Mouse (Mus musculus) midbrain, postnatal 0 days (tissue): Measurements from ENCODE around the gene Gm10663. TPM values are rescaled to one million over a fixed set of nuclear protein-coding genes. Genes with fewer than 3 reads are reported as not detected.
A peak's percentile ranks its signal among the peaks of the same experiment; 100 is the strongest.

Experiments
- ATAC-seq: fragments of 200-750 bp; cut with Nextera tagmentation; 2 replicates; pipeline ENCODE4 v1.8.0; 2017; ENCODE audit warnings: moderate number of reproducible peaks, mild to moderate bottlenecking, moderate TSS enrichment, moderate library complexity; ENCODE audit not compliant: low FRiP score
- DNase-seq: peaks from one replicate; pipeline ENCODE4 v3.0.0-alpha.2; 2015; ENCODE audit warnings: low spot score
- H3K27ac ChIP-seq: fragments of 300-500 bp; sonication (generic); 2 replicates; pipeline ENCODE4 v1.5.1; 2014; ENCODE audit warnings: low read depth, mild to moderate bottlenecking, low read length, mixed read lengths
- H3K27me3 ChIP-seq: fragments of 300-500 bp; sonication (generic); 2 replicates; pipeline ENCODE4 v1.6.1; 2014; ENCODE audit warnings: low read length, control low read depth, mixed read lengths; ENCODE audit not compliant: insufficient read depth
- H3K36me3 ChIP-seq: fragments of 300-500 bp; sonication (generic); 2 replicates; pipeline ENCODE4 v1.6.1; 2014; ENCODE audit warnings: low read length, control low read depth, mixed read lengths; ENCODE audit not compliant: insufficient read depth
- H3K4me1 ChIP-seq: fragments of 300-500 bp; sonication (generic); 2 replicates; pipeline ENCODE4 v1.6.1; 2014; ENCODE audit warnings: mild to moderate bottlenecking, control low read depth, antibody characterized with exemption, low read length, mixed read lengths; ENCODE audit not compliant: insufficient read depth
- H3K4me2 ChIP-seq: fragments of 300-500 bp; sonication (generic); 2 replicates; pipeline ENCODE4 v1.6.1; 2014; ENCODE audit warnings: low read depth, mild to moderate bottlenecking, low read length, mixed read lengths; ENCODE audit not compliant: poor library complexity, severe bottlenecking
- H3K4me3 ChIP-seq: fragments of 300-500 bp; sonication (generic); 2 replicates; pipeline ENCODE4 v1.5.1; 2014; ENCODE audit warnings: low read depth, mild to moderate bottlenecking, low read length, moderate library complexity
- H3K9ac ChIP-seq: fragments of 300-500 bp; sonication (generic); replicated peaks from 2 replicates; pipeline ENCODE4 v1.6.1; 2014; ENCODE audit warnings: mild to moderate bottlenecking, low read length, moderate library complexity, mixed read lengths; ENCODE audit not compliant: poor library complexity, severe bottlenecking
- H3K9me3 ChIP-seq: fragments of 300-500 bp; sonication (generic); 2 replicates; pipeline ENCODE4 v1.6.1; 2016; ENCODE audit warnings: low read length, control low read depth
- CTCF ChIP-seq: IDR thresholded peaks from 2 replicates; pipeline ENCODE4 v1.5.1; 2016; ENCODE audit warnings: antibody characterized with exemption, mild to moderate bottlenecking
- WGBS: fragments of 180-500 bp; shearing (Covaris S2); extraction: QIAGEN DNeasy Blood & Tissue Kit; methylation state at CpG from one replicate; pipeline ENCODE4 v1.1.7; 2014; 5-methylcytosine and 5-hydroxymethylcytosine counted together
- polyA plus RNA-seq: library from polyadenylated mRNA; unstranded; fragments of >200 nt; fragmentation: Nextera tagmentation; extraction: Ambion mirVana; gene quantifications from 2 replicates; pipeline ENCODE4 v1.2.1, GENCODE M21; 2015
- total RNA-seq: library from RNA; depleted of rRNA; stranded (reverse); fragments of >200 nt; gene quantifications from 2 replicates; pipeline ENCODE4 v1.2.3, GENCODE M21; 2014

Gene Gm10663
- total and polyA plus RNA-seq, 2 experiments from 2014 or later: not detected

DNA sequence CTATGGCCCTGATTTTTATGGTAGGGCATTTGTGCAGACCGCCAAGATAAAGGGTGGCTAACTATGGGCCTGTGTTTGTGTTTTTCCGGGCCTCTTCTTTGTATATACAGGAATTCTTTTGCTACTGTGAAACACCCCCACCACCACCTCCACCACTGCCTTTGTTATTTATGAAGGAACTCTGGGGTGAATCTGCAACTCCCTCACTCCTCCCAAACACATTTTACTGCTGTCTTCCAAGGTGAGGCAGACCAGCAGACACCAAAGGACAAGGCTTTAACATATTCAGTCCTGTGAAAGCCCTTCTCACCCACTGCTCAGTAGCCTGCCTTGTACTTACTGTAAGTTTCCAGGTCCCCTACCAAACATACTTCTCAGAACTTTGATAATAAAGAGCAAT lies 40.7 kb upstream of the Gm10663 start:
- no peak overlapping the region for H3K27ac ChIP-seq
- no peak overlapping the region for H3K4me3 ChIP-seq
- ATAC-seq: no peak
- no peaks in the 10 kb centered on the region for H3K36me3 ChIP-seq
- no peaks in the 10 kb centered on the region for H3K9me3 ChIP-seq
- WGBS: 54% methylated on average over 2 of the region's 2 CpGs
- no peaks in the 10 kb centered on the region for H3K27me3 ChIP-seq
- TF ChIP-seq CTCF: no peak
- H3K4me1 ChIP-seq: no peaks in the 10 kb centered on the region
- no peak for DNase-seq
- H3K4me2 ChIP-seq: no peak overlapping the region
- H3K9ac ChIP-seq: no peak overlapping the region

DNA sequence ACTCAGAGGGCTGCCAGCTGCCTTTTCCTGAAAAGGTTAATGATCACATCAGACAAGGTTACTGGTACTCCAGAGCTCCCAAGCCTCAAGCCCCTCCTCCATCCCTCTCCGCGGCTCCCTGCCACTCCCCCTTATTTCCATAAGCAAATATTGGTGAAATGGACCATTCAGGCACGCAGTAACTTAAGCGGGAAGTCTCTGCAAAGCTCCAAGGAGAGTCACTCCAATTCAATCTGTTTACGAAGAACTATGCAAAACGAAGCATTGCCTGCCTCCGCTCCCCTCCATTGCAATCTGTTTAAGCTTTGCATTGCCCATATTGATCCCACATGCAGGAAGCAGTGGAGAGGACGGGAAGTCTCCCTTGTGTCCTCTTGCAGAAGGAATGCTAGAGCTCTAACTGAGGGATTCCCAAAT lies 37.7 kb upstream of the Gm10663 start, which contains the start of gene Apela:
Apela (minus strand) TSS at position 220 of the 417 bp plus-strand sequence.
- Histone ChIP-seq H3K27me3 (no peaks in the 10 kb centered on the region), H3K4me3 (peak within 1 kb of the TSS; percentile 30), H3K4me1 (no peaks in the 10 kb centered on the region), H3K27ac (no peak within 1 kb of the TSS), H3K36me3 (no peaks in the 10 kb centered on the region), H3K4me2 (peak within 1 kb of the TSS; percentile 48), H3K9me3 (no peaks in the 10 kb centered on the region), H3K9ac (no peak within 1 kb of the TSS)
- no peak for TF ChIP-seq CTCF
- 1% methylated on average over 8 of the region's 8 CpGs for WGBS
- ATAC-seq (no peak), DNase-seq (peak; percentile 29)

DNA sequence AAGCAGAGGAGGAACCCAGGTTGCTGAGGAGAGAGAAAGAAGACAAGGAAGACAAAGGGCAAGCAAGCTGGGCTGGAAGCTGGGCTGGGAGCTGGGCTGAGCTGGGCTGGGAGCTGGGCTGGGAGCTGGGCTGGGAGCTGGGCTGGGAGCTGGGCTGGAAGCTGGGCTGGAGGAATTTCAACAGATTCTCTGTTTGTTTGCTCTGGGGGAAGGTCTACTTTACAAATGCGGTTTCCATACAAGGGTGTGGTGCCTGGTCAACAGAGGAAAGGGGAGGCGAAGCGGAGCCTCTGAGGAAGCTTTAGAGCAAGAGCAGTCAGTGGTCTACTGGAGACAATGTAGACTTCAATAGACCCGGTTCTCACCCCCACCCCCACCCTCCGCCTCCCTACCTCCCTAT lies 28.3 kb upstream of the Gm10663 start:
- TF ChIP-seq CTCF: no peak
- Histone ChIP-seq H3K27me3 (no peaks in the 10 kb centered on the region), H3K9ac (no peak overlapping the region), H3K4me3 (no peak overlapping the region), H3K36me3 (no peaks in the 10 kb centered on the region), H3K9me3 (no peaks in the 10 kb centered on the region), H3K4me2 (no peak overlapping the region), H3K4me1 (no peaks in the 10 kb centered on the region), H3K27ac (no peak overlapping the region)
- DNase-seq: no peak
- ATAC-seq: no peak
- 44% methylated on average over 5 of the region's 5 CpGs for WGBS

DNA sequence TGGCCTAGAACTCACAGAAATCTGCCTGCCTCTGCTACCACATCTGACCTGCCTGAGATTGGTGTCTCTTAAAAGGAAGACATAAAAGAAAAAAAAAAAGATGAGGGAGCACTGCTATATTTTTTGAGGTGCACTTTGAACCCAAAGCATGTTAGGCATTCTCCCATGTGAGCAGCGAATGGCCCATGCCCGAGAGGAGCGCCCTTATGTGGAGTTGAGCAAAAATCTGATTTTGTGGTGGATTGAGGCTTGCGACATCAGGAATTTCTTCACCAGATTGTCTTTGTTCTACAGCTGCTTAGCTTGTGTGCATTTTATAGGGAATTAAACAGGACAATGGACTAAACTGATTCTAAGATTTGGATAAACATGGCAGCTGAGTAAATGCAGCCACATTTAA lies 27.6 kb upstream of the Gm10663 start:
- ATAC-seq: no peak
- H3K27me3 ChIP-seq: no peaks in the 10 kb centered on the region
- no peaks in the 10 kb centered on the region for H3K4me1 ChIP-seq
- H3K27ac ChIP-seq: no peak overlapping the region
- WGBS: 97% methylated on average over 4 of the region's 4 CpGs
- TF ChIP-seq CTCF: no peak
- no peaks in the 10 kb centered on the region for H3K36me3 ChIP-seq
- no peaks in the 10 kb centered on the region for H3K9me3 ChIP-seq
- no peak overlapping the region for H3K9ac ChIP-seq
- DNase-seq: no peak
- H3K4me2 ChIP-seq: no peak overlapping the region
- no peak overlapping the region for H3K4me3 ChIP-seq

DNA sequence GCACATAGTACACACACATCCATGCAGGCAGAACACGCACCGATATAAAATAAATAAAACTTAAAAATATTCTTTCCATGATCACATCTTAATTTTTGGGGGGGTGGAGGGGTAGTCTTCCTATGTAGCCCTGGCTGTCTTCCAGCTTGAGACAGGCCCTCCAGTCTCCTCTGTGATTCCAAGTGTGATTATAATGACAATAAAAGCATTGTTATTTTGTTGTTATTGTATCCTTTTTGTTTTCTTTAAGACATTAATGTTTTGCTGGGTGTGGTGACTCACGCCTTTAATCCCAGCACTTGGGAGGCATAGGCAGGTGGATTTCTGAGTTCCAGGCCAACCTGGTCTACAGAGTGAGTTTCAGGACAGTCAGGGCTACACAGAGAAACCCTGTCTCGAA lies 27.0 kb upstream of the Gm10663 start:
- H3K36me3 ChIP-seq: no peaks in the 10 kb centered on the region
- DNase-seq (no peak), ATAC-seq (no peak)
- no peak overlapping the region for H3K4me3 ChIP-seq
- WGBS: 86% methylated on average over 4 of the region's 4 CpGs
- TF ChIP-seq CTCF: no peak
- no peak overlapping the region for H3K4me2 ChIP-seq
- H3K9me3 ChIP-seq: no peaks in the 10 kb centered on the region
- H3K9ac ChIP-seq: no peak overlapping the region
- no peaks in the 10 kb centered on the region for H3K4me1 ChIP-seq
- no peaks in the 10 kb centered on the region for H3K27me3 ChIP-seq
- no peak overlapping the region for H3K27ac ChIP-seq

DNA sequence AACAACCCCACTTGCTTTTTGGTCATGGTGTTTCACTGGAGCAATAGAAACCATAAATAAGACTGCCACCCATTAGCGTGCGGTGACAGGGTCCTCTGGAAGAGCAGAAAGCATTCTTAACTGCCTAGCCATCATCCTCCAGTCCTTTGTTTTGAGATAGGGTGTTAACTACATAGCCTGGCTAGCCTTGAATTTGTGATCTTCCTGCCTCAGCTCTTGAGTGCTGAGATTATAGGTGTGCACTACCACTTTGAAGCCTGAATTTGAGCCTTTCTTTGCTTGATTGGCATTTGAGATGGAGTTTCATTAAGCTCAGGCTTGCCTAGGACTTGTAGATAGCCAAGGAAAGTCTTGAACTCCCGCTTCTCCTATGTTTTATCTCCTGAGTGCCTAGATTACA lies 21.3 kb upstream of the Gm10663 start:
- no peak overlapping the region for H3K27ac ChIP-seq
- no peak for TF ChIP-seq CTCF
- H3K4me2 ChIP-seq: no peak overlapping the region
- H3K4me1 ChIP-seq: no peaks in the 10 kb centered on the region
- WGBS: 94% methylated on average over 3 of the region's 3 CpGs
- DNase-seq (no peak), ATAC-seq (no peak)
- no peaks in the 10 kb centered on the region for H3K36me3 ChIP-seq
- H3K9me3 ChIP-seq: no peaks in the 10 kb centered on the region
- H3K4me3 ChIP-seq: no peak overlapping the region
- no peaks in the 10 kb centered on the region for H3K27me3 ChIP-seq
- no peak overlapping the region for H3K9ac ChIP-seq
